Mouse (Mus musculus) limb, embryonic 10.5 days (tissue): ENCODE measurements around the gene Ephx1. TPM values are rescaled to one million over a fixed set of nuclear protein-coding genes. Genes with fewer than 3 reads are reported as not detected.
A peak's percentile ranks its signal among the peaks of the same experiment; 100 is the strongest.

Experiments used
- DNase-seq: peaks from one replicate; pipeline ENCODE4 v3.0.0-alpha.2; 2017; ENCODE audit warnings: low spot score
- H3K27ac ChIP-seq: fragments of 300-500 bp; sonication (generic); 2 replicates; pipeline ENCODE4 v1.5.1; 2016; ENCODE audit warnings: mild to moderate bottlenecking
- H3K27me3 ChIP-seq: fragments of 300-500 bp; sonication (generic); 2 replicates; pipeline ENCODE4 v1.6.1; 2016; ENCODE audit warnings: low read depth, mild to moderate bottlenecking; ENCODE audit not compliant: poor library complexity, severe bottlenecking
- H3K36me3 ChIP-seq: fragments of 300-500 bp; sonication (generic); 2 replicates; pipeline ENCODE4 v1.6.1; 2016; ENCODE audit warnings: mild to moderate bottlenecking, moderate library complexity
- H3K4me1 ChIP-seq: fragments of 300-500 bp; sonication (generic); 2 replicates; pipeline ENCODE4 v1.6.1; 2016
- H3K4me3 ChIP-seq: fragments of 300-500 bp; sonication (generic); 2 replicates; pipeline ENCODE4 v1.5.1; 2016; ENCODE audit warnings: mild to moderate bottlenecking, moderate library complexity
- H3K9me3 ChIP-seq: fragments of 300-500 bp; sonication (generic); replicated peaks from 2 replicates; pipeline ENCODE4 v1.6.1; 2016; ENCODE audit warnings: mild to moderate bottlenecking
- WGBS: fragments of 180-500 bp; shearing (Covaris S2); methylation state at CpG from one replicate; pipeline ENCODE4 v1.1.7; 2016; 5-methylcytosine and 5-hydroxymethylcytosine counted together
- polyA plus RNA-seq: library from polyadenylated mRNA; unstranded; fragments of >200 nt; fragmentation: Nextera tagmentation; extraction: Ambion mirVana; gene quantifications from 2 replicates; pipeline ENCODE4 v1.2.1, GENCODE M21; 2016

Gene Ephx1
- polyA plus RNA-seq, 1 experiment from 2014 or later: 1.4 TPM

GRCm38 (mm10) chr1:180956401-180956800, 64.3 kb downstream of the Ephx1 start:
- Histone ChIP-seq H3K4me1 (peaks cover 9% of the 10 kb centered on the region), H3K27me3 (no peaks in the 10 kb centered on the region), H3K27ac (no peak overlapping the region), H3K4me3 (no peak overlapping the region), H3K36me3 (peaks cover 5% of the 10 kb centered on the region; the same call in 1 of the 2 replicates), H3K9me3 (no peaks in the 10 kb centered on the region)
- WGBS: 92% methylated on average over 8 of the region's 8 CpGs
- DNase-seq: no peak

- Histone ChIP-seq H3K9me3 (no peaks in the 10 kb centered on the region), H3K36me3 (peaks cover 9% of the 10 kb centered on the region; the same call in 1 of the 2 replicates), H3K4me1 (peaks cover 21% of the 10 kb centered on the region), H3K4me3 (no peak overlapping the region), H3K27me3 (no peaks in the 10 kb centered on the region), H3K27ac (no peak overlapping the region)
- no peak for DNase-seq
- 89% methylated on average over 5 of the region's 5 CpGs for WGBS
These were observed 67.9 kb downstream of the Ephx1 start for GRCm38 (mm10) chr1:180952808-180953207.

GRCm38 (mm10) chr1:180952085-180952746, 68.5 kb downstream of the Ephx1 start:
- peaks cover 21% of the 10 kb centered on the region for H3K4me1 ChIP-seq
- H3K4me3 ChIP-seq: no peak overlapping the region
- WGBS: 75% methylated on average over 6 of the region's 6 CpGs
- no peak for DNase-seq
- H3K27ac ChIP-seq: no peak overlapping the region
- peaks cover 9% of the 10 kb centered on the region; the same call in 1 of the 2 replicates for H3K36me3 ChIP-seq
- H3K9me3 ChIP-seq: no peaks in the 10 kb centered on the region
- H3K27me3 ChIP-seq: no peaks in the 10 kb centered on the region

GRCm38 (mm10) chr1:180946448-180946847, 74.3 kb downstream of the Ephx1 start:
- Histone ChIP-seq H3K27me3 (peaks cover 38% of the 10 kb centered on the region), H3K4me1 (peaks cover 52% of the 10 kb centered on the region), H3K9me3 (no peaks in the 10 kb centered on the region), H3K4me3 (no peak overlapping the region), H3K27ac (peak overlapping the region; percentile 78), H3K36me3 (0 out of 2 replicates have a peak, but pooled peaks cover 4% of the 10 kb centered on the region)
- no peak for DNase-seq
- WGBS: 94% methylated on average over 6 of the region's 6 CpGs

- WGBS: 22% methylated on average over 20 of the region's 20 CpGs
- peak overlapping the region; percentile 39 for H3K4me3 ChIP-seq
- H3K27me3 ChIP-seq: peaks cover 49% of the 10 kb centered on the region
- peak; percentile 69 for DNase-seq
- H3K4me1 ChIP-seq: peaks cover 57% of the 10 kb centered on the region
- no peaks in the 10 kb centered on the region for H3K9me3 ChIP-seq
- H3K36me3 ChIP-seq: no peaks in the 10 kb centered on the region
- peak overlapping the region; percentile 78 for H3K27ac ChIP-seq
These were observed 75.4 kb downstream of the Ephx1 start for GRCm38 (mm10) chr1:180945001-180945980.

GRCm38 (mm10) chr1:180944553-180944952, 76.2 kb downstream of the Ephx1 start:
- 73% methylated on average over 4 of the region's 4 CpGs for WGBS
- Histone ChIP-seq H3K4me3 (no peak overlapping the region), H3K36me3 (no peaks in the 10 kb centered on the region), H3K27ac (peak overlapping the region; percentile 78), H3K27me3 (peaks cover 57% of the 10 kb centered on the region), H3K4me1 (peaks cover 57% of the 10 kb centered on the region), H3K9me3 (no peaks in the 10 kb centered on the region)
- DNase-seq: no peak

- WGBS: 74% methylated on average over 1 of the region's 1 CpGs
- H3K27me3 ChIP-seq: peaks cover 57% of the 10 kb centered on the region
- DNase-seq: no peak
- no peak overlapping the region for H3K27ac ChIP-seq
- H3K36me3 ChIP-seq: no peaks in the 10 kb centered on the region
- no peak overlapping the region for H3K4me3 ChIP-seq
- peaks cover 51% of the 10 kb centered on the region for H3K4me1 ChIP-seq
- no peaks in the 10 kb centered on the region for H3K9me3 ChIP-seq
These were observed 76.8 kb downstream of the Ephx1 start for GRCm38 (mm10) chr1:180943896-180944295.

GRCm38 (mm10) chr1:180943032-180943644, 77.6 kb downstream of the Ephx1 start:
- Histone ChIP-seq H3K27me3 (peaks cover 64% of the 10 kb centered on the region), H3K36me3 (no peaks in the 10 kb centered on the region), H3K9me3 (no peaks in the 10 kb centered on the region), H3K4me1 (peaks cover 49% of the 10 kb centered on the region), H3K4me3 (peak overlapping the region; percentile 88), H3K27ac (peak overlapping the region; percentile 91)
- WGBS: 40% methylated on average over 11 of the region's 11 CpGs
- DNase-seq: no peak

- under 1% methylated on average over 73 of the region's 73 CpGs for WGBS
- DNase-seq: peak; percentile 80
- peaks cover 71% of the 10 kb centered on the region for H3K27me3 ChIP-seq
- no peaks in the 10 kb centered on the region for H3K36me3 ChIP-seq
- H3K4me3 ChIP-seq: peak within 1 kb of the TSS; percentile 88
- no peaks in the 10 kb centered on the region for H3K9me3 ChIP-seq
- peaks cover 50% of the 10 kb centered on the region for H3K4me1 ChIP-seq
- peak within 1 kb of the TSS; percentile 91 for H3K27ac ChIP-seq
These were observed 78.3 kb downstream of the Ephx1 start, which contains the start of gene Tmem63a for GRCm38 (mm10) chr1:180942166-180943031. Gene Tmem63a (plus strand): TSS chr1:180942344.

- Histone ChIP-seq H3K27ac (peak overlapping the region; percentile 91), H3K27me3 (peaks cover 76% of the 10 kb centered on the region), H3K36me3 (no peaks in the 10 kb centered on the region), H3K9me3 (no peaks in the 10 kb centered on the region), H3K4me3 (peak overlapping the region; percentile 88), H3K4me1 (peaks cover 54% of the 10 kb centered on the region)
- WGBS: 4% methylated on average over 18 of the region's 18 CpGs
- DNase-seq: peak; percentile 57
These were observed 79.0 kb downstream of the Ephx1 start for GRCm38 (mm10) chr1:180941726-180942125.

- Histone ChIP-seq H3K27me3 (peaks cover 83% of the 10 kb centered on the region), H3K36me3 (no peaks in the 10 kb centered on the region), H3K9me3 (no peaks in the 10 kb centered on the region), H3K27ac (0 out of 2 replicates have a peak overlapping the region, but pooled peaks have one; percentile 91), H3K4me1 (peaks cover 52% of the 10 kb centered on the region), H3K4me3 (peak overlapping the region; percentile 88; the same call in 1 of the 2 replicates)
- DNase-seq: no peak
- 85% methylated on average over 7 of the region's 7 CpGs for WGBS
These were observed 79.8 kb downstream of the Ephx1 start for GRCm38 (mm10) chr1:180940776-180941460.
